Mouse (Mus musculus): ENCODE results near the gene H2-Q2. TPM values are rescaled to one million over a fixed set of nuclear protein-coding genes. Genes with fewer than 3 reads are reported as not detected.
A peak's percentile ranks its signal among the peaks of the same experiment; 100 is the strongest.
"Not testable (repeated sequence)": the region's sequence is repeated elsewhere in the genome, so short reads cannot be mapped to it uniquely, and the experiment has no call there.

The H2-Q2 gene
- polyA plus RNA-seq, 1 experiment from 2014 or later: 0.15 TPM

DNA sequence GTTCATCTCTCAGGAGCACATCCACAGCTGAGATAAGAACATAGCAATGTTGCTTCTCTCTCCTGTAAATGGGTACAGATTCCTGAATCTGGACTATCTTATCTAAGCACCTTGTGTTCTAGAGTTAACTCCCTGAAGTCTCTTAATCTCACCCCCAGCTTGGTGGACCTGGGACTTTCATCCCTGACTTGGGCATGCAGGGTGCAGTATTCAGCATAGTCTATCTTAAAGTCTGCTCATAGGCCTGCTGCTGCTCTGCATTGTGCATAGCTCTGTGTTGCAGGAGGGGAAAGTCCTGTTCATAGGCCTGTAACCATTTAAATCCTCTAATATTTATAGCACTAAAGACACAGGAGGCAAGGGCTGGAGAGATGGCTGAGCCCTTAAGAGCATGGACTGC is 16.0 kb upstream of the H2-Q2 start:
- H3K27ac ChIP-seq (replicated peaks); H3K9ac ChIP-seq (replicated peaks); H3K4me3 ChIP-seq; H3K36me3 ChIP-seq; H3K9me3 ChIP-seq; ATAC-seq (ENCODE audit: low FRiP score, low read depth); H3K4me2 ChIP-seq (replicated peaks); H3K4me1 ChIP-seq: not testable (repeated sequence)
- peaks cover 15% of the 10 kb centered on the region for H3K27me3 ChIP-seq

DNA sequence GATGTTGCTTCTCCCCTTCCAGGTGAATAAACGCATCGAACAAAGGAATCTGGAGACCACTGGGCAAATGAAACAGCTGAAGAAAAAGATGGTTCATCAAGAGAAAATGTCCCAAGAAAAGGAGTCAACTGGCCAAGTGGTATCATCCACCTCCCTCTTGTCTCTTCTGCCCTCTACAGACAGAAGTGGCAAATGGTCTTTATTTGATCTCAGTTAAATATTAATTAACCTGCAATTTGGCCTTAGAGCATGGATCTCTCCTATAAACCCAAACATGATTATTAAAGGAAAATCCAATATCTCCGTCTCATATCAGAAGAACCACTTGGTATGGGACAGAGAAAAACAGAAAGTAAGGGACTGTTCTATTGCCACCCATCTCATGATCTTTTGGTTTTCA is 12.3 kb upstream of the H2-Q2 start:
- not testable (repeated sequence) for H3K4me1 ChIP-seq
- WGBS: 56% methylated on average over 3 of the region's 3 CpGs

DNA sequence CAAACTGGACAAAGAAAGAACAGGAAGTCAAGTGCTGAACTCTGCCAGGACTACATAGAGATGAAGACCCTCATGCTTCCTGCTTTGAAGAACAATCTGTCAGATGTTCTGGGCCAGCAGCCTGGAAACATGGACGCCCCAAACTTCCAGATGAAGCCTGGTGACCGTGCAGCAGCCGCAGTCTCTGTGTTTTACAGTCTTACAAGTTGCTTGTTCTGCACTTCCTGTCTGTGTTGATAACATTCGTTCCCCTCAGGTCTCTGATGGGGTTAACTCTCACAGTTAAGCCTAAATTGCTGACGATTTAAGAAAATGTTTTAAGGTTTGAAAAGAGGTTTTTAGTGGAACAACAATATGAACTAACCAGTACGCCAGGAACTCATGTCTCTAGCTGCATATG is 10.5 kb upstream of the H2-Q2 start:
- H3K9ac ChIP-seq (replicated peaks); H3K4me3 ChIP-seq; ATAC-seq (ENCODE audit: low FRiP score, low read depth); H3K9me3 ChIP-seq; H3K27ac ChIP-seq (replicated peaks); H3K27me3 ChIP-seq; H3K36me3 ChIP-seq; H3K4me1 ChIP-seq; H3K4me2 ChIP-seq (replicated peaks): not testable (repeated sequence)
- WGBS: 76% methylated on average over 6 of the region's 6 CpGs

More for the DNA sequence above, 12.3 kb upstream of the H2-Q2 start:
- not testable (repeated sequence) for H3K4me3 ChIP-seq; H3K36me3 ChIP-seq; H3K9ac ChIP-seq (replicated peaks); H3K27ac ChIP-seq (replicated peaks); H3K9me3 ChIP-seq; H3K27me3 ChIP-seq; ATAC-seq (ENCODE audit: low FRiP score, low read depth); H3K4me2 ChIP-seq (replicated peaks)

DNA sequence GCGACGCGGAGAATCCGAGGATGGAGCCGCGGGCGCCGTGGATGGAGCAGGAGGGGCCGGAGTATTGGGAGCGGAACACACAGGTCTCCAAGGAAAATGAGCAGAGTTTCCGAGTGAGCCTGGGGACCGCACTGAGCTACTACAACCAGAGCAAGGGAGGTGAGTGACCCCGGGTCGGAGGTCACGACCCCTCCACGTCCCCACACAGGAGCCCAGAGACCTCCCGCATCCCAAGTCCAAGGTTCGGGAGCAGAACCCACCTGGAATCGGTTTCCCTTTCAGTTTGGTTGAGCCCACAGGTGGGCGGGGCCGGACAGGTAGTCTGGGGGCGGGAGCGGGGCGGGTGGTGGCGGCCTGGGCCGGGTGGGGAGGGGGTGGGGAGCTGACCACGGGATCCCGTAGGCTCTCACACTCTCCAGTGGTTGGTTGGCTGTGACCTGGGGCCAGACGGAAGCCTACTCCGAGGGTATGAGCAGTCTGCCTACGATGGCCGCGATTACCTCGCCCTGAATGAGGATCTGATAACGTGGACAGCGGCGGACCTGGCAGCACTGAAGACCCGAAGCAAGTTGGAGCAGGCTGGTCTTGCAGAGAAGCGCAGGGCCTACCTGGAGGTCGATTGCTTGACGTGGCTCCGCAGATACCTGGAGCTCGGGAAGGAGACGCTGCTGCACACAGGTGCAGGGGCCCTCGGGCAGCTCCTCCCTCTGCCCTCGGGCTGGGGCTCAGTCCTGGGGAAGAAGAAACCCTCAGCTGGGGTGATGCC is 852 bp downstream of the H2-Q2 start:
- Histone ChIP-seq H3K9ac (replicated peaks) (peak overlapping the region; percentile 46), H3K27ac (replicated peaks) (no peak overlapping the region), H3K4me3 (peak overlapping the region; percentile 48), H3K27me3 (peaks cover 52% of the 10 kb centered on the region), H3K4me2 (replicated peaks) (peak overlapping the region; percentile 82), H3K4me1 (peaks cover 12% of the 10 kb centered on the region), H3K36me3 (no peaks in the 10 kb centered on the region), H3K9me3 (no peaks in the 10 kb centered on the region)
- ATAC-seq (ENCODE audit: low FRiP score, low read depth): no peak
- WGBS: 3% methylated on average over 46 of the region's 46 CpGs

DNA sequence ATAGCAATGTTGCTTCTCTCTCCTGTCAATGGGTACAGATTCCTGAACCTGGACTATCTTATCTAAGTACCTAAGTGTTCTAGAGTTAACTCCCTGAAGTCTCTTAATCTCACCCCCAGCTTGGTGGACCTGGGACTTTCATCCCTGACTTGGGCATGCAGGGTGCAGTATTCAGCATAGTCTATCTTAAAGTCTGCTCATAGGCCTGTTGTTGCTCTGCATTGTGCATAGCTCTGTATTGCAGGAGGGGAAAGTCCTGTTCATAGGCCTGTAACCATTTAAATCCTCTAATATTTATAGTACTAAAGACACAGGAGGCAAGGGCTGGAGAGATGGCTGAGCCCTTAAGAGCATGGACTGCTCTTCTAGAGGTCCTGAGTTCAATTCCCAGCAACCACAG is 5.6 kb downstream of the H2-Q2 start:
- H3K9ac ChIP-seq (replicated peaks); H3K4me3 ChIP-seq; ATAC-seq (ENCODE audit: low FRiP score, low read depth); H3K27ac ChIP-seq (replicated peaks); H3K9me3 ChIP-seq; H3K4me2 ChIP-seq (replicated peaks); H3K4me1 ChIP-seq; H3K36me3 ChIP-seq: not testable (repeated sequence)
- peaks cover 29% of the 10 kb centered on the region for H3K27me3 ChIP-seq

DNA sequence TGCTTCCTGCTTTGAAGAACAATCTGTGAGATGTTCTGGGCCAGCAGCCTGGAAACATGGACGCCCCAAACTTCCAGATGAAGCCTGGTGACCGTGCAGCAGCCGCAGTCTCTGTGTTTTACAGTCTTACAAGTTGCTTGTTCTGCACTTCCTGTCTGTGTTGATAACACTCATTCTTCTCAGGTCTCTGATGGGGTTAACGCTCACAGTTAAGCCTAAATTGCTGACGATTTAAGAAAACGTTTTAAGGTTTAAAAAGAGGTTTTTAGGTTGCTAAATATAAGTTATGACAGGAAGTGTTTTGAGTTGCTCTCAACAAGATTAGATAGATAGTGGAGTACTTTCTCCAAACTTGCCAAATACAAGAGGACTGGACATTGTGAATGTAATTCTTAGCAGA is 11.2 kb downstream of the H2-Q2 start:
- not testable (repeated sequence) for H3K27me3 ChIP-seq; H3K9ac ChIP-seq (replicated peaks); H3K36me3 ChIP-seq; H3K27ac ChIP-seq (replicated peaks); H3K4me1 ChIP-seq; H3K9me3 ChIP-seq; H3K4me2 ChIP-seq (replicated peaks); ATAC-seq (ENCODE audit: low FRiP score, low read depth); H3K4me3 ChIP-seq
- 74% methylated on average over 6 of the region's 6 CpGs for WGBS

DNA sequence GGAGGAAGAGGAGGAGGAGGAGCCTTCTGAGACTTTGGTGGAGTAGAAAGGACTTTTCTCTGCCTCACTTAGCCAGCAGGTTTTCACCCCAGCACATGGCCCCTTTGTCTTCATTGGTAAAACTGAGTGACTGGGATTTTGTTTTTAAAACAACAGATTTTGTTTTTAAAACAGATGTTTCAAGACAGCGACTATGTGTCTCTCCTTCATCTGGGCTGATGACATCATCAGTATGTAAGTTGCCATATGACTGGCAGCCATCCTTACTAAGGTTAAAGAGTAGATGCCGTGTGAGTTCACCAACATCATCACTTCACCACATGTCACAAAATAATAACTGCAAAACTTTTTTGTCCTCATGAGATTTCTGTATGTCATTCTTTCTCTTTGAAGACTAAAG is 12.0 kb downstream of the H2-Q2 start:
- Histone ChIP-seq H3K4me3 (no peak overlapping the region), H3K9me3 (no peaks in the 10 kb centered on the region), H3K27me3 (peaks cover 15% of the 10 kb centered on the region), H3K36me3 (no peaks in the 10 kb centered on the region), H3K4me1 (no peaks in the 10 kb centered on the region; the same call in 1 of the 2 replicates), H3K4me2 (replicated peaks) (no peak overlapping the region), H3K27ac (replicated peaks) (no peak overlapping the region), H3K9ac (replicated peaks) (no peak overlapping the region)
- ATAC-seq (ENCODE audit: low FRiP score, low read depth): no peak
- WGBS: 81% methylated on average over 2 of the region's 2 CpGs

DNA sequence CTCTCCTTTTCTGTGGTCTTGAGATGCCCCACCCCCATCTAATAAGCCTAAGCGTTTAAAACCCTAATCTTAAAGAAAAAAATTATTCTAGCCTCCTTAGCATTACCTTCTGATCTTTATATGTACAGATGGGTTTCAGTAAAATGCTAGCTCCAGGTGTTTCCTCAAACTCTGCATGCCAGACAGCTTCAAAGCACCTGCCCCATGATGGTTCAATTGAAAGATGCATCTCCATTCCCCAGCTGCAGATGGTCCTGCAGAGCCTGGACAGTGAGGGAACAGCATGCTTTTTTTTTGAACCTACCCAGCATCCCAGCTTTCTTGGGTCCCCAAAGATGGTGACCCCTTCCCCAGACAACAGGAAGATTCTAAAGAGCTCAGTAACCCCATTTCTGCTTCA is 15.0 kb downstream of the H2-Q2 start:
- 43% methylated on average over 1 of the region's 1 CpGs for WGBS
- no peak for ATAC-seq (ENCODE audit: low FRiP score, low read depth)
- peaks cover 24% of the 10 kb centered on the region for H3K27me3 ChIP-seq

DNA sequence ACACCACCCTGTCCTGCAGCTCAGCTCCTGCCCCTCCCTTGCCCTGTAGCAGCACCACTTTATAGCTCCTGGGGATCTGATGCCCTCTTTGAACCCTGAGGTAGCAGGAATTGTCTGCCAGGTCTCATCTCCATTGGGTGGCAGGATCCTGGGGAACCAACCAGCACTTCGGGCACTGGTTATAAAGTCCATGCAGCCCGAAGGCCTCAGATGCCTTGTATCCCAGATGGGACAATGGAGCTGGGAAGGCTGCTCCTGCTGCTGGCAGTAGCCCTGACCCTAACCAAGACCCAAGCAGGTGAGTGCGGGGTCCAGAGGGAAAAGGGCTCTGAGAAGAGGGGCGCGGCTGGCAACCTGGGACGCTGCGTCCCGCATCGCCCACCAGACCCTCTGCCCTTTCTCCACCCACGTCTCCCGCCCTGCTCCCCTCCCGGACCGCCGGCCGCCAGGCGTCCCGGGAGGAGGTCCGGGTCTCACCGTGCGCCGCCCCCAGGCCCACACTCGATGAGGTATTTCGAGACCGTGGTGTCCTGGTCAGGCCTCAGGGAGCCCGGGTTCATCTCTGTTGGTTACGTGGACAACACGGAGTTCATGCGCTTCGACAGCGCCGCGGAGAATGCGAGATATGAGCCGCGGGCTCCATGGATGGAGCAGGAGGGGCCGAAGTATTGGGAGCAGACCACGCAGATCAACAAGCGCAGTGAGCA is 16.9 kb downstream of the H2-Q2 start:
- Histone ChIP-seq H3K4me3 (peak overlapping the region; percentile 38), H3K27ac (replicated peaks) (no peak overlapping the region), H3K9ac (replicated peaks) (peak overlapping the region; percentile 38), H3K36me3 (no peaks in the 10 kb centered on the region), H3K9me3 (peaks cover 4% of the 10 kb centered on the region; the same call in 1 of the 2 replicates), H3K27me3 (peaks cover 24% of the 10 kb centered on the region), H3K4me2 (replicated peaks) (peak overlapping the region; percentile 59), H3K4me1 (no peaks in the 10 kb centered on the region; the same call in 1 of the 2 replicates)
- ATAC-seq (ENCODE audit: low FRiP score, low read depth): no peak
- 7% methylated on average over 38 of the region's 38 CpGs for WGBS

More for the DNA sequence above, 15.0 kb downstream of the H2-Q2 start:
- H3K4me2 ChIP-seq (replicated peaks): no peak overlapping the region
- no peak overlapping the region for H3K4me3 ChIP-seq
- no peak overlapping the region for H3K27ac ChIP-seq (replicated peaks)
- H3K36me3 ChIP-seq: no peaks in the 10 kb centered on the region
- no peak overlapping the region for H3K9ac ChIP-seq (replicated peaks)
- H3K4me1 ChIP-seq: no peaks in the 10 kb centered on the region; the same call in 1 of the 2 replicates
- H3K9me3 ChIP-seq: no peaks in the 10 kb centered on the region

DNA sequence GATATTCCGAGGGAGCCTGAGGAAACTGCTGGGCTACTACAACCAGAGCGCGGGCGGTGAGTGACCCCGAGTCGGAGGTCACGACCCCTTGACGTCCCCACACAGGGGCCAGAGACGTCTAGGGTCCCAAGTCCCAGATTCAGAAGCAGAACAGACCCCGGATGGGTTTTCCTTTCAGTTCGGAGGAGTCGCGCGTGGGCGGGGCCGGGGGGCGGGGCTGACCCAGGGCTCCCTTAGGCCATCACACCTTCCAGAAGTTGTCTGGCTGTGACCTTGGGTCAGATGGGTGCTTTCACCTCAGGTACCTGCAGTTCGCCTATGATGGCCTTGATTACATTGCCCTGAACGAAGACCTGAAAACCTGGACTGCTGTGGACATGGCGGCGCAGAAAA is 17.4 kb downstream of the H2-Q2 start:
- peaks cover 4% of the 10 kb centered on the region; the same call in 1 of the 2 replicates for H3K9me3 ChIP-seq
- WGBS: 18% methylated on average over 21 of the region's 21 CpGs
- peak overlapping the region; percentile 59 for H3K4me2 ChIP-seq (replicated peaks)
- peak overlapping the region; percentile 38 for H3K9ac ChIP-seq (replicated peaks)
- no peaks in the 10 kb centered on the region for H3K36me3 ChIP-seq
- no peak for ATAC-seq (ENCODE audit: low FRiP score, low read depth)
- peaks cover 24% of the 10 kb centered on the region for H3K27me3 ChIP-seq
- H3K27ac ChIP-seq (replicated peaks): no peak overlapping the region
- peak overlapping the region; percentile 38 for H3K4me3 ChIP-seq
- no peaks in the 10 kb centered on the region; the same call in 1 of the 2 replicates for H3K4me1 ChIP-seq

DNA sequence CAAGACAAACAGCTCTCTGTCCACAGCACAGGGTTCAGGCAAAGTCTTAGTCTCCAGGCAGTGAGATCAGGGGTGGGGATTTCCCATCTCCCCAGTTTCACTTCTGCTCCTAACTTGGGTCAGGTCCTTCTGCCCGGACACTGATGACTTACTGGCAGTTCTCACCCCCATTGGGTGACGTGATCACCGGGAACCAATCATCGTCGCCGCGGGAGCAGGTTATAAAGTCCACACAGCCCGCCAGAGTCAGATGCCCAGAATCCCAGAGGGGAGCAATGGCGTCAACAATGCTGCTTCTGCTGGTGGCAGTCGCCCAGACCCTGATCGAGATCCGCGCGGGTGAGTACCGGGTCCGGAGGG is 37.3 kb downstream of the H2-Q2 start, which contains the start of gene H2-Q4:
Gene H2-Q4, plus strand, starts transcription at position 249 of the 360 bp plus-strand sequence.
- WGBS: under 1% methylated on average over 16 of the region's 16 CpGs
- Histone ChIP-seq H3K4me2 (replicated peaks) (peak within 1 kb of the TSS; percentile 97), H3K27ac (replicated peaks) (no peak within 1 kb of the TSS), H3K4me3 (peak within 1 kb of the TSS; percentile 58), H3K36me3 (no peaks in the 10 kb centered on the region), H3K4me1 (peaks cover 12% of the 10 kb centered on the region; the same call in 1 of the 2 replicates), H3K9me3 (0 out of 2 replicates have a peak, but pooled peaks cover 3% of the 10 kb centered on the region), H3K9ac (replicated peaks) (peak within 1 kb of the TSS; percentile 59), H3K27me3 (peaks cover 27% of the 10 kb centered on the region)
- ATAC-seq (ENCODE audit: low FRiP score, low read depth): peak; percentile 69; the same call in 1 of the 2 replicates

DNA sequence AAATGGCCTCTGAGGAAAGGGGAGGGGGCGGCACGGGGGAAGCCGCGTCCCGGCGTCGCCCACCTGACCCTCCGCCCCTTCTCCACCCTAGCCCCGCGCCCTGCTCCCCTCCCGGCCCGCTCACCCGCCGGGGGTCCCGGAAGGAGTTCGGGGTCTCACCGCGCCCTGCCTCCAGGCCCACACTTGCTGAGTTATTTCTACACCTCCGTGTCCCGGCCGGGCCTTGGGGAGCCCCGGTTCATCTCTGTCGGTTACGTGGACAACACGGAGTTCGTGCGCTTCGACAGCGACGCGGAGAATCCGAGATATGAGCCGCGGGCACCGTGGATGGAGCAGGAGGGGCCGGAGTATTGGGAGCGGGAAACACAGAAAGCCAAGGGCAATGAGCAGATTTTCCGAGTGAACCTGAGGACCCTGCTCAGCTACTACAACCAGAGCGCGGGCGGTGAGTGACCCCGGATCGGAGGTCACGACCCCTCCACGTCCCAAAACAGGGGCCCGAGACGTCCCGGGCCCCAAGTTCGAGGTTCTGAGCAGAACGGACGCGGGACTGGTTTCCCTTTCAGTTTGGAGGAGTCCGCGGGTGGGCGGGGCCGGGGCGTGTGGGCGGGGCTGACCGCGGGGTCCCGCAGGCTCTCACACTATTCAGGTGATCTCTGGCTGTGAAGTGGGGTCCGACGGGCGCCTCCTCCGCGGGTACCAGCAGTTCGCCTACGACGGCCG is 37.8 kb downstream of the H2-Q2 start:
- Histone ChIP-seq H3K36me3 (no peaks in the 10 kb centered on the region), H3K9me3 (0 out of 2 replicates have a peak, but pooled peaks cover 3% of the 10 kb centered on the region), H3K27ac (replicated peaks) (no peak overlapping the region), H3K4me1 (peaks cover 12% of the 10 kb centered on the region; the same call in 1 of the 2 replicates), H3K4me2 (replicated peaks) (peak overlapping the region; percentile 97), H3K4me3 (peak overlapping the region; percentile 58), H3K27me3 (peaks cover 27% of the 10 kb centered on the region), H3K9ac (replicated peaks) (peak overlapping the region; percentile 59)
- ATAC-seq (ENCODE audit: low FRiP score, low read depth): peak; percentile 63; the same call in 1 of the 2 replicates
- WGBS: 2% methylated on average over 70 of the region's 70 CpGs

All from midbrain, embryonic 12.5 days (tissue).